Mouse (Mus musculus): Measurements from ENCODE around the gene Slc7a9. TPM values are rescaled to one million over a fixed set of nuclear protein-coding genes. Genes with fewer than 3 reads are reported as not detected.

Gene Slc7a9
- total RNA-seq (2022), result not detected

- no peak for DNase-seq
These were observed at the start of gene Slc7a9 for GRCm38 (mm10) chr7:35447996-35448846. TSS of gene Slc7a9 (plus strand) at chr7:35448796.

GRCm38 (mm10) chr7:35401169-35401568 lies 47.4 kb upstream of the Slc7a9 start:
- DNase-seq, result no peak

GRCm38 (mm10) chr7:35415226-35415625 lies 33.4 kb upstream of the Slc7a9 start:
- DNase-seq, result no peak

- DNase-seq, result peak; percentile 23
These were observed 32.6 kb upstream of the Slc7a9 start for GRCm38 (mm10) chr7:35415801-35416653.

GRCm38 (mm10) chr7:35416654-35416948 lies 32.0 kb upstream of the Slc7a9 start:
- DNase-seq, result no peak

GRCm38 (mm10) chr7:35423071-35423470 lies 25.5 kb upstream of the Slc7a9 start:
- no peak for DNase-seq

- DNase-seq, result no peak
These were observed 20.4 kb upstream of the Slc7a9 start for GRCm38 (mm10) chr7:35428146-35428545.

GRCm38 (mm10) chr7:35435266-35435665 lies 13.3 kb upstream of the Slc7a9 start:
- no peak for DNase-seq

- DNase-seq, result no peak
These were observed 1.1 kb upstream of the Slc7a9 start for GRCm38 (mm10) chr7:35447501-35447900.

GRCm38 (mm10) chr7:35448867-35449266 lies 271 bp downstream of the Slc7a9 start:
- DNase-seq, result no peak

- no peak for DNase-seq
These were observed 7.7 kb downstream of the Slc7a9 start for GRCm38 (mm10) chr7:35456091-35456814.

GRCm38 (mm10) chr7:35460971-35461370 lies 12.4 kb downstream of the Slc7a9 start:
- DNase-seq, result no peak

- no peak for DNase-seq
These were observed 16.4 kb downstream of the Slc7a9 start for GRCm38 (mm10) chr7:35465027-35465426.

GRCm38 (mm10) chr7:35467856-35468255 lies 19.3 kb downstream of the Slc7a9 start:
- DNase-seq, result no peak

- no peak for DNase-seq
These were observed 22.2 kb downstream of the Slc7a9 start for GRCm38 (mm10) chr7:35470794-35471193.

- no peak for DNase-seq
These were observed 27.9 kb downstream of the Slc7a9 start for GRCm38 (mm10) chr7:35476457-35476856.

GRCm38 (mm10) chr7:35485126-35485525 lies 36.5 kb downstream of the Slc7a9 start:
- DNase-seq, result no peak

GRCm38 (mm10) chr7:35486553-35486952 lies 38.0 kb downstream of the Slc7a9 start:
- DNase-seq, result no peak

- no peak for DNase-seq
These were observed 41.6 kb downstream of the Slc7a9 start for GRCm38 (mm10) chr7:35490186-35490585.

GRCm38 (mm10) chr7:35491005-35491404 lies 42.4 kb downstream of the Slc7a9 start:
- no peak for DNase-seq

- DNase-seq, result no peak
These were observed 48.9 kb downstream of the Slc7a9 start for GRCm38 (mm10) chr7:35497516-35497915.

- no peak for DNase-seq
These were observed 53.4 kb downstream of the Slc7a9 start for GRCm38 (mm10) chr7:35501995-35502394.

Measured in adrenal gland, adult 8-10 months (tissue).